Mouse (Mus musculus): ENCODE data around the gene Spata18.

Gene Spata18

GRCm38 (mm10) chr5:73666695-73667094 is 15.5 kb downstream of the Spata18 start:
- DNase-seq (ENCODE audit: low read depth), result no peak

GRCm38 (mm10) chr5:73667877-73668276 is 16.7 kb downstream of the Spata18 start:
- no peak for DNase-seq (ENCODE audit: low read depth)

- DNase-seq (ENCODE audit: low read depth), result no peak
Measured at GRCm38 (mm10) chr5:73669386-73669785, 18.2 kb downstream of the Spata18 start.

- DNase-seq (ENCODE audit: low read depth), result no peak
Measured at GRCm38 (mm10) chr5:73675604-73676003, 24.4 kb downstream of the Spata18 start.

GRCm38 (mm10) chr5:73676626-73677025 is 25.4 kb downstream of the Spata18 start:
- no peak for DNase-seq (ENCODE audit: low read depth)

GRCm38 (mm10) chr5:73683221-73683620 is 32.0 kb downstream of the Spata18 start:
- DNase-seq (ENCODE audit: low read depth), result no peak

- DNase-seq (ENCODE audit: low read depth), result no peak
Measured at GRCm38 (mm10) chr5:73683706-73684409, 32.7 kb downstream of the Spata18 start.

- DNase-seq (ENCODE audit: low read depth), result no peak
Measured at GRCm38 (mm10) chr5:73686149-73686548, 35.0 kb downstream of the Spata18 start.

GRCm38 (mm10) chr5:73688576-73688975 is 37.4 kb downstream of the Spata18 start:
- no peak for DNase-seq (ENCODE audit: low read depth)

GRCm38 (mm10) chr5:73690146-73690545 is 39.0 kb downstream of the Spata18 start:
- DNase-seq (ENCODE audit: low read depth), result no peak

GRCm38 (mm10) chr5:73691723-73692520 is 40.7 kb downstream of the Spata18 start:
- no peak for DNase-seq (ENCODE audit: low read depth)

GRCm38 (mm10) chr5:73693778-73694177 is 42.6 kb downstream of the Spata18 start:
- no peak for DNase-seq (ENCODE audit: low read depth)

- no peak for DNase-seq (ENCODE audit: low read depth)
Measured at GRCm38 (mm10) chr5:73694254-73695015, 43.3 kb downstream of the Spata18 start.

- DNase-seq (ENCODE audit: low read depth), result no peak
Measured at GRCm38 (mm10) chr5:73697700-73698099, 46.5 kb downstream of the Spata18 start.

GRCm38 (mm10) chr5:73701063-73701890 is 50.1 kb downstream of the Spata18 start:
- DNase-seq (ENCODE audit: low read depth), result no peak

GRCm38 (mm10) chr5:73701946-73702710 is 50.9 kb downstream of the Spata18 start:
- no peak for DNase-seq (ENCODE audit: low read depth)

- no peak for DNase-seq (ENCODE audit: low read depth)
Measured at GRCm38 (mm10) chr5:73703096-73703495, 51.9 kb downstream of the Spata18 start.

- DNase-seq (ENCODE audit: low read depth), result no peak
Measured at GRCm38 (mm10) chr5:73704263-73704662, 53.1 kb downstream of the Spata18 start.

- DNase-seq (ENCODE audit: low read depth), result no peak
Measured at GRCm38 (mm10) chr5:73704757-73705156, 53.6 kb downstream of the Spata18 start.

- no peak for DNase-seq (ENCODE audit: low read depth)
Measured at GRCm38 (mm10) chr5:73705290-73705689, 54.1 kb downstream of the Spata18 start.

GRCm38 (mm10) chr5:73712852-73713251 is 61.7 kb downstream of the Spata18 start:
- DNase-seq (ENCODE audit: low read depth), result no peak
